Mouse (Mus musculus) heart, adult 8-10 months (tissue): Measurements from ENCODE around the gene Aip. TPM values are rescaled to one million over a fixed set of nuclear protein-coding genes. Genes with fewer than 3 reads are reported as not detected.
"Not testable (repeated sequence)": the region's sequence is repeated elsewhere in the genome, so short reads cannot be mapped to it uniquely, and the experiment has no call there.

Experiments used
- DNase-seq: peaks from one replicate; pipeline ENCODE4 v3.0.0; 2022; ENCODE audit warnings: low spot score
- total RNA-seq, 4 experiments: library from RNA; stranded (reverse); gene quantifications; 2 replicates each; pipeline ENCODE4 v1.2.4; 2022

Aip gene
- total RNA-seq, 4 experiments from 2014 or later, result 65.9 to 79.6 (median 70.7) TPM

GRCm38 (mm10) chr19:4066280-4066679, 59.4 kb downstream of the Aip start:
- DNase-seq, result no peak

GRCm38 (mm10) chr19:4064501-4064900, 61.2 kb downstream of the Aip start:
- not testable (repeated sequence) for DNase-seq

Other genes starting within 250 kb of the Aip start
- gene Tcirg1, start 218.7 kb downstream of the Aip start, total RNA-seq, result 10 to 100 TPM in 2 of 4 experiments, 1 to 10 TPM in 2; 8.5 to 13.9 (median 9.3) TPM
- 100 to 1,000 TPM; 481 to 543 (median 507) TPM for gene Ndufs8, start 213.1 kb downstream of the Aip start, total RNA-seq
- 1 to 10 TPM in 3 of 4 experiments, under 1 TPM in 1; 0.76 to 2.2 (median 1.6) TPM for gene Aldh3b1, start 196.1 kb downstream of the Aip start, total RNA-seq
- 10 to 100 TPM; 11.1 to 19.2 (median 13.7) TPM for gene Unc93b1, start 190.7 kb downstream of the Aip start, total RNA-seq
- gene Aldh3b3, start 167.2 kb downstream of the Aip start, total RNA-seq, result 1 to 10 TPM in 1 of 4 experiments, under 1 TPM in 3; 0.35 to 1.2 (median 0.55) TPM
- gene Aldh3b2, start 153.5 kb downstream of the Aip start, total RNA-seq, result under 1 TPM in 2 of 4 experiments, not detected in 2; 0.19 to 0.23 TPM
- 10 to 100 TPM; 24.2 to 32.4 (median 28.4) TPM for gene Acy3, start 139.3 kb downstream of the Aip start, total RNA-seq
- not detected for gene Tbx10, start 133.1 kb downstream of the Aip start, total RNA-seq
- 100 to 1,000 TPM; 134 to 165 (median 153) TPM for gene Nudt8, start 125.3 kb downstream of the Aip start, total RNA-seq
- 1 to 10 TPM in 1 of 4 experiments, under 1 TPM in 3; 0.69 to 1.6 (median 0.81) TPM for gene Gm49405, start 125.2 kb downstream of the Aip start, total RNA-seq
- gene Doc2g, start 122.5 kb downstream of the Aip start, total RNA-seq, result 100 to 1,000 TPM; 255 to 281 (median 261) TPM
- gene Ndufv1, start 113.1 kb downstream of the Aip start, total RNA-seq, result 1,000 to 10,000 TPM; 1,087 to 1,207 (median 1,176) TPM
- gene Gstp1, start 87.9 kb downstream of the Aip start, total RNA-seq, result 100 to 1,000 TPM; 355 to 468 (median 390) TPM
- gene Gstp2, start 79.8 kb downstream of the Aip start, total RNA-seq, result 100 to 1,000 TPM; 131 to 147 (median 142) TPM
- not detected for gene Gstp3, start 66.3 kb downstream of the Aip start, total RNA-seq
- not detected for gene Cabp2, start 44.3 kb downstream of the Aip start, total RNA-seq
- 10 to 100 TPM; 33.6 to 43.4 (median 39.5) TPM for gene Cdk2ap2, start 28.7 kb downstream of the Aip start, total RNA-seq
- gene Pitpnm1, start 25.9 kb downstream of the Aip start, total RNA-seq, result 10 to 100 TPM; 17.0 to 22.1 (median 18.3) TPM
- not detected for gene Gpr152, start 13.9 kb upstream of the Aip start, total RNA-seq
- gene Cabp4, start 18.2 kb upstream of the Aip start, total RNA-seq, result not detected
- gene Coro1b, start 22.8 kb upstream of the Aip start, total RNA-seq, result 10 to 100 TPM; 34.9 to 55.9 (median 42.8) TPM
- 1 to 10 TPM in 3 of 4 experiments, under 1 TPM in 1; 0.73 to 2.4 (median 1.3) TPM for gene Ptprcap, start 27.7 kb upstream of the Aip start, total RNA-seq
- gene Rps6kb2, start 37.5 kb upstream of the Aip start, total RNA-seq, result 10 to 100 TPM; 15.6 to 17.9 (median 17.0) TPM
- gene Carns1, start 49.6 kb upstream of the Aip start, total RNA-seq, result 10 to 100 TPM; 28.3 to 37.5 (median 30.5) TPM
- gene Tbc1d10c, start 65.4 kb upstream of the Aip start, total RNA-seq, result 10 to 100 TPM in 2 of 4 experiments, 1 to 10 TPM in 2; 8.6 to 19.6 (median 12.4) TPM
- gene Ppp1ca, start 66.2 kb upstream of the Aip start, total RNA-seq, result 100 to 1,000 TPM; 261 to 310 (median 281) TPM
- 1 to 10 TPM; 5.3 to 6.2 (median 5.6) TPM for gene Rad9a, start 75.8 kb upstream of the Aip start, total RNA-seq
- gene Clcf1, start 88.4 kb upstream of the Aip start, total RNA-seq, result 1 to 10 TPM in 2 of 4 experiments, under 1 TPM in 2; 0.57 to 1.6 (median 1.0) TPM
- gene AC109138.7, start 88.5 kb upstream of the Aip start, total RNA-seq, result under 1 TPM in 1 of 4 experiments, not detected in 3; 0.87 TPM
- gene Pold4, start 106.0 kb upstream of the Aip start, total RNA-seq, result 10 to 100 TPM; 11.9 to 17.5 (median 14.3) TPM
- gene Ssh3, start 143.3 kb upstream of the Aip start, total RNA-seq, result 10 to 100 TPM in 2 of 4 experiments, 1 to 10 TPM in 2; 6.1 to 11.4 (median 8.1) TPM
- 1 to 10 TPM in 1 of 4 experiments, under 1 TPM in 3; 0.59 to 2.1 (median 0.80) TPM for gene Ankrd13d, start 157.3 kb upstream of the Aip start, total RNA-seq
- 10 to 100 TPM; 48.7 to 55.9 (median 50.7) TPM for gene Grk2, start 180.4 kb upstream of the Aip start, total RNA-seq